Mouse (Mus musculus) liver, adult 2 months (tissue): ENCODE results near the gene Scn4a. TPM values are rescaled to one million over a fixed set of nuclear protein-coding genes. Genes with fewer than 3 reads are reported as not detected.
A peak's percentile ranks its signal among the peaks of the same experiment; 100 is the strongest.

Experiments used
- DNase-seq: peaks from one replicate; pipeline ENCODE4 v3.0.0-alpha.2; 2011; ENCODE audit warnings: low read depth, low spot score; ENCODE audit errors: extremely low read depth
- H3K27ac ChIP-seq: fragments of 200-500 bp; replicated peaks from 2 replicates; pipeline ENCODE4 v1.5.1; 2012; ENCODE audit warnings: low read depth, mild to moderate bottlenecking, control low read depth, inconsistent platforms, low read length; ENCODE audit not compliant: insufficient read depth
- H3K27me3 ChIP-seq: fragments of 200-500 bp; 2 replicates; pipeline ENCODE4 v1.6.1; 2012; ENCODE audit warnings: mild to moderate bottlenecking, moderate library complexity, low read length, inconsistent platforms; ENCODE audit not compliant: control insufficient read depth, insufficient read depth
- H3K36me3 ChIP-seq: fragments of 200-500 bp; 2 replicates; pipeline ENCODE4 v1.6.1; 2012; ENCODE audit warnings: low read length, inconsistent platforms; ENCODE audit not compliant: control insufficient read depth, insufficient read depth
- H3K4me1 ChIP-seq: fragments of 200-500 bp; 2 replicates; pipeline ENCODE4 v1.6.1; 2011; ENCODE audit warnings: low read length; ENCODE audit not compliant: control insufficient read depth, insufficient read depth
- H3K4me3 ChIP-seq: fragments of 200-500 bp; 2 replicates; pipeline ENCODE4 v1.5.1; 2011; ENCODE audit warnings: low read depth, mild to moderate bottlenecking, control low read depth, low read length, moderate library complexity; ENCODE audit not compliant: insufficient read depth
- H3K79me2 ChIP-seq: fragments of 200-500 bp; 2 replicates; pipeline ENCODE4 v1.6.1; 2012; ENCODE audit warnings: inconsistent platforms, mild to moderate bottlenecking, low read length, moderate library complexity; ENCODE audit not compliant: control insufficient read depth, insufficient read depth
- H3K9ac ChIP-seq: fragments of 200-500 bp; 2 replicates; pipeline ENCODE4 v1.6.1; 2012; ENCODE audit warnings: low read depth, mild to moderate bottlenecking, control low read depth, inconsistent platforms, low read length
- CTCF ChIP-seq: fragments of 200-500 bp; IDR thresholded peaks from 2 replicates; pipeline ENCODE4 v1.5.1; 2011; ENCODE audit warnings: low read depth, low read length, control low read depth
- POLR2A ChIP-seq: fragments of 200-500 bp; IDR thresholded peaks from 2 replicates; pipeline ENCODE4 v1.6.1; 2011; ENCODE audit warnings: low read length, control low read depth; ENCODE audit not compliant: insufficient read depth; ENCODE audit errors: extremely low read depth
- WGBS: fragments of 180-500 bp; shearing (Covaris S2); methylation state at CpG from one replicate; pipeline ENCODE4 v1.1.7; 2018; 5-methylcytosine and 5-hydroxymethylcytosine counted together
- polyA plus RNA-seq: library from polyadenylated mRNA; depleted of rRNA; stranded (reverse); fragments of >200 nt; gene quantifications from 2 replicates; pipeline ENCODE4 v1.2.3, GENCODE M21; 2012
- total RNA-seq: library from RNA; depleted of rRNA; stranded (reverse); fragments of >200 nt; gene quantifications from 2 replicates; pipeline ENCODE4 v1.2.3, GENCODE M21; 2014

Gene Scn4a
- total and polyA plus RNA-seq, 2 experiments: 0.02 to 0.09 TPM

- Histone ChIP-seq H3K79me2 (no peaks in the 10 kb centered on the region), H3K9ac (no peak overlapping the region), H3K4me3 (no peak overlapping the region), H3K4me1 (no peaks in the 10 kb centered on the region; the same call in 1 of the 2 replicates), H3K36me3 (no peaks in the 10 kb centered on the region), H3K27ac (peak overlapping the region; percentile 77), H3K27me3 (no peaks in the 10 kb centered on the region)
- no peak for DNase-seq
- WGBS: 78% methylated on average over 6 of the region's 6 CpGs
- TF ChIP-seq CTCF (no peak), POLR2A (no peak)
Observed at GRCm38 (mm10) chr11:106383051-106383790, 30.1 kb upstream of the Scn4a start.

GRCm38 (mm10) chr11:106382424-106382823 lies 29.3 kb upstream of the Scn4a start:
- Histone ChIP-seq H3K4me3 (peak overlapping the region; percentile 37), H3K79me2 (no peaks in the 10 kb centered on the region), H3K27ac (peak overlapping the region; percentile 64), H3K27me3 (no peaks in the 10 kb centered on the region), H3K36me3 (no peaks in the 10 kb centered on the region), H3K4me1 (no peaks in the 10 kb centered on the region; the same call in 1 of the 2 replicates), H3K9ac (peak overlapping the region; percentile 33; the same call in 1 of the 2 replicates)
- no peak for TF ChIP-seq CTCF
- TF ChIP-seq POLR2A: no peak
- no peak for DNase-seq
- WGBS: 83% methylated on average over 5 of the region's 5 CpGs

GRCm38 (mm10) chr11:106381883-106382282 lies 28.8 kb upstream of the Scn4a start:
- Histone ChIP-seq H3K27ac (peak overlapping the region; percentile 64), H3K79me2 (no peaks in the 10 kb centered on the region), H3K36me3 (no peaks in the 10 kb centered on the region), H3K27me3 (no peaks in the 10 kb centered on the region), H3K9ac (peak overlapping the region; percentile 33; the same call in 1 of the 2 replicates), H3K4me3 (peak overlapping the region; percentile 37), H3K4me1 (no peaks in the 10 kb centered on the region; the same call in 1 of the 2 replicates)
- DNase-seq: no peak
- TF ChIP-seq POLR2A (no peak), CTCF (peak; percentile 44)
- WGBS: 60% methylated on average over 7 of the region's 7 CpGs

GRCm38 (mm10) chr11:106381011-106381410 lies 27.9 kb upstream of the Scn4a start:
- H3K4me3 ChIP-seq: no peak overlapping the region
- H3K9ac ChIP-seq: no peak overlapping the region
- no peak for DNase-seq

GRCm38 (mm10) chr11:106374979-106375378 lies 21.9 kb upstream of the Scn4a start:
- no peaks in the 10 kb centered on the region for H3K27me3 ChIP-seq
- no peaks in the 10 kb centered on the region for H3K79me2 ChIP-seq
- no peak overlapping the region for H3K27ac ChIP-seq
- TF ChIP-seq POLR2A: no peak
- TF ChIP-seq CTCF: no peak
- no peaks in the 10 kb centered on the region for H3K4me1 ChIP-seq
- no peak for DNase-seq
- H3K9ac ChIP-seq: no peak overlapping the region
- 74% methylated on average over 5 of the region's 5 CpGs for WGBS
- no peak overlapping the region for H3K4me3 ChIP-seq
- no peaks in the 10 kb centered on the region for H3K36me3 ChIP-seq

More at GRCm38 (mm10) chr11:106381011-106381410, 27.9 kb upstream of the Scn4a start:
- Histone ChIP-seq H3K27ac (no peak overlapping the region), H3K36me3 (no peaks in the 10 kb centered on the region), H3K4me1 (no peaks in the 10 kb centered on the region; the same call in 1 of the 2 replicates), H3K79me2 (no peaks in the 10 kb centered on the region), H3K27me3 (no peaks in the 10 kb centered on the region)
- 81% methylated on average over 11 of the region's 11 CpGs for WGBS
- TF ChIP-seq CTCF (peak; percentile 22; the same call in 1 of the 2 replicates), POLR2A (no peak)

GRCm38 (mm10) chr11:106374559-106374958 lies 21.5 kb upstream of the Scn4a start:
- Histone ChIP-seq H3K27ac (no peak overlapping the region), H3K79me2 (no peaks in the 10 kb centered on the region), H3K4me3 (no peak overlapping the region), H3K36me3 (no peaks in the 10 kb centered on the region), H3K4me1 (no peaks in the 10 kb centered on the region), H3K27me3 (no peaks in the 10 kb centered on the region), H3K9ac (no peak overlapping the region)
- 37% methylated on average over 9 of the region's 9 CpGs for WGBS
- DNase-seq: no peak
- TF ChIP-seq CTCF: no peak
